Mouse (Mus musculus): Measurements from ENCODE around the gene Arpin. TPM values are rescaled to one million over a fixed set of nuclear protein-coding genes. Genes with fewer than 3 reads are reported as not detected.

The Arpin gene
- total RNA-seq, 2 experiments from 2014 or later: 9.8 to 11.7 TPM

- peak; percentile 3; the same call in 1 of the 2 replicates for TF ChIP-seq CTCF (IDR thresholded peaks at IDR 0.05)
- DNase-seq (ENCODE audit: extremely low spot score in 1 of 2, low spot score in 2 of 2): no peak
- H3K4me3 ChIP-seq: no peak overlapping the region
- intact Hi-C loops (cut with DNase I): loop anchor here (10.0 kb wide), 1 partner anchor 156 kb away; no protein-coding TSS in a partner anchor
- H3K27ac ChIP-seq: peak overlapping the region; percentile 19; the same call in 1 of the 2 replicates
Measured at GRCm38 (mm10) chr7:79928516-79929052, 6.6 kb downstream of the Arpin start.

GRCm38 (mm10) chr7:79920344-79920983 lies 14.7 kb downstream of the Arpin start, which contains the start of gene Ap3s2:
Gene Ap3s2, minus strand, starts transcription at chr7:79920649.
- peak; percentile 88 for DNase-seq (ENCODE audit: extremely low spot score in 1 of 2, low spot score in 2 of 2)
- Histone ChIP-seq H3K27ac (peak within 1 kb of the TSS; percentile 94), H3K4me3 (peak within 1 kb of the TSS; percentile 77)
- intact Hi-C loops (cut with DNase I): loop anchor here (1.0 to 10.0 kb wide), 2 partner anchors 106 to 164 kb away; no protein-coding TSS in a partner anchor
- no peak for TF ChIP-seq CTCF (IDR thresholded peaks at IDR 0.05)

GRCm38 (mm10) chr7:79914556-79914955 lies 20.6 kb downstream of the Arpin start:
- peak; percentile 70 for TF ChIP-seq CTCF (IDR thresholded peaks at IDR 0.05)
- intact Hi-C loops (cut with DNase I): loop anchor here (1.0 kb wide), 1 partner anchor 115 kb away; no protein-coding TSS in a partner anchor
- Histone ChIP-seq H3K4me3 (no peak overlapping the region), H3K27ac (no peak overlapping the region)
- DNase-seq (ENCODE audit: extremely low spot score in 1 of 2, low spot score in 2 of 2): no peak

- H3K27ac ChIP-seq: no peak overlapping the region
- no peak overlapping the region for H3K4me3 ChIP-seq
- no peak for DNase-seq (ENCODE audit: extremely low spot score in 1 of 2, low spot score in 2 of 2)
- no peak for TF ChIP-seq CTCF (IDR thresholded peaks at IDR 0.05)
- intact Hi-C loops (cut with DNase I): no loop called here
Measured at GRCm38 (mm10) chr7:79907356-79907755, 27.8 kb downstream of the Arpin start.

GRCm38 (mm10) chr7:79906914-79907313 lies 28.2 kb downstream of the Arpin start:
- TF ChIP-seq CTCF (IDR thresholded peaks at IDR 0.05): no peak
- DNase-seq (ENCODE audit: extremely low spot score in 1 of 2, low spot score in 2 of 2): no peak
- no peak overlapping the region for H3K4me3 ChIP-seq
- no peak overlapping the region for H3K27ac ChIP-seq
- intact Hi-C loops (cut with DNase I): no loop called here

GRCm38 (mm10) chr7:79905193-79905592 lies 30.0 kb downstream of the Arpin start:
- Histone ChIP-seq H3K27ac (no peak overlapping the region), H3K4me3 (no peak overlapping the region)
- intact Hi-C loops (cut with DNase I): no loop called here
- no peak for TF ChIP-seq CTCF (IDR thresholded peaks at IDR 0.05)
- DNase-seq (ENCODE audit: extremely low spot score in 1 of 2, low spot score in 2 of 2): no peak

- intact Hi-C loops (cut with DNase I): no loop called here
- no peak overlapping the region for H3K27ac ChIP-seq
- no peak overlapping the region for H3K4me3 ChIP-seq
- DNase-seq (ENCODE audit: extremely low spot score in 1 of 2, low spot score in 2 of 2): no peak
- TF ChIP-seq CTCF (IDR thresholded peaks at IDR 0.05): no peak
Measured at GRCm38 (mm10) chr7:79903160-79903792, 31.9 kb downstream of the Arpin start.

- H3K27ac ChIP-seq: no peak overlapping the region
- TF ChIP-seq CTCF (IDR thresholded peaks at IDR 0.05): no peak
- no peak overlapping the region for H3K4me3 ChIP-seq
- no peak for DNase-seq (ENCODE audit: extremely low spot score in 1 of 2, low spot score in 2 of 2)
- intact Hi-C loops (cut with DNase I): no loop called here
Measured at GRCm38 (mm10) chr7:79900753-79901152, 34.4 kb downstream of the Arpin start.

GRCm38 (mm10) chr7:79895225-79895624 lies 39.9 kb downstream of the Arpin start:
- H3K4me3 ChIP-seq: no peak overlapping the region
- intact Hi-C loops (cut with DNase I): no loop called here
- H3K27ac ChIP-seq: no peak overlapping the region
- no peak for TF ChIP-seq CTCF (IDR thresholded peaks at IDR 0.05)
- no peak for DNase-seq (ENCODE audit: extremely low spot score in 1 of 2, low spot score in 2 of 2)

GRCm38 (mm10) chr7:79894790-79895189 lies 40.4 kb downstream of the Arpin start:
- Histone ChIP-seq H3K4me3 (no peak overlapping the region), H3K27ac (no peak overlapping the region)
- TF ChIP-seq CTCF (IDR thresholded peaks at IDR 0.05): no peak
- no peak for DNase-seq (ENCODE audit: extremely low spot score in 1 of 2, low spot score in 2 of 2)
- intact Hi-C loops (cut with DNase I): no loop called here

GRCm38 (mm10) chr7:79892576-79893428 lies 42.4 kb downstream of the Arpin start:
- TF ChIP-seq CTCF (IDR thresholded peaks at IDR 0.05): no peak
- H3K4me3 ChIP-seq: no peak overlapping the region
- DNase-seq (ENCODE audit: extremely low spot score in 1 of 2, low spot score in 2 of 2): no peak
- intact Hi-C loops (cut with DNase I): no loop called here
- H3K27ac ChIP-seq: no peak overlapping the region
